9 mouse cellular contexts compared by ENCODE assay signal in genomic region chr12:102387219-102387917, GRCm38 (mm10). TPM values are rescaled to one million over a fixed set of nuclear protein-coding genes. Genes with fewer than 3 reads are reported as not detected.
DNase-seq lines count a peak whose midpoint lies in the region; ATAC-seq and TF ChIP-seq lines count a peak whose summit lies in the region.
"Had no signal": no experiment of that assay in that cellular context is flagged by ENCODE, and none has a peak within 500 bp of the region (broad histone marks: within the 10 kb centered on the region; RNA-seq: fewer than 3 reads in every experiment).

No protein-coding gene starts in this region.

- peak; percentile 99 for TF ChIP-seq CTCF in layer of hippocampus, adult 2 months (conservative IDR thresholded peaks at IDR 0.05)
- TF ChIP-seq CTCF in lung, embryonic 14.5 days (IDR thresholded peaks at IDR 0.05; ENCODE audit: low read depth) = peak; percentile 97

- no peaks in the 10 kb centered on the region for H3K27me3 ChIP-seq in forebrain, embryonic 15.5 days
- H3K27me3 ChIP-seq in lung, embryonic 14.5 days (ENCODE audit: insufficient read depth, low read length) = no peaks in the 10 kb centered on the region
- H3K27me3 ChIP-seq: heart, embryonic 15.5 days had no signal

- ATAC-seq in forebrain, embryonic 15.5 days (replicated peaks) = peak; percentile 83
- peak; percentile 77 to 81 for ATAC-seq in hematopoietic stem cell, adult 5-6 weeks (replicated peaks in 1 of 2; ENCODE audit: insufficient read depth in 1 of 2, low FRiP score in 2 of 2, low TSS enrichment in 1 of 2, low read depth in 1 of 2, poor library complexity in 2 of 2, severe bottlenecking in 2 of 2)
- ATAC-seq in lung, embryonic 14.5 days (ENCODE audit: insufficient read depth) = peak; percentile 60; the same call in 1 of the 2 replicates

- 0 out of 2 replicates have a peak overlapping the region, but pooled peaks have one; percentile 41 for H3K9ac ChIP-seq in ES-E14 (ENCODE audit: insufficient read depth, low read depth, low read length, poor library complexity, severe bottlenecking)
- no peak overlapping the region for H3K9ac ChIP-seq in forebrain, embryonic 15.5 days (replicated peaks)
- no peak overlapping the region for H3K9ac ChIP-seq in lung, embryonic 14.5 days
- H3K9ac ChIP-seq: heart, embryonic 15.5 days had no signal

- no peaks in the 10 kb centered on the region for H3K36me3 ChIP-seq in ES-E14 (ENCODE audit: control insufficient read depth, insufficient read depth, low read length, poor library complexity, severe bottlenecking)
- no peaks in the 10 kb centered on the region for H3K36me3 ChIP-seq in forebrain, embryonic 15.5 days
- H3K36me3 ChIP-seq in lung, embryonic 14.5 days (ENCODE audit: insufficient read depth) = peaks cover 42% of the 10 kb centered on the region

- no peaks in the 10 kb centered on the region; a peak in 1 of 4 replicates for H3K4me1 ChIP-seq in ES-E14 (ENCODE audit: control insufficient read depth in 2 of 2, insufficient read depth in 2 of 2, low read length in 2 of 2, poor library complexity in 1 of 2)
- no peaks in the 10 kb centered on the region for H3K4me1 ChIP-seq in forebrain, embryonic 15.5 days
- no peaks in the 10 kb centered on the region for H3K4me1 ChIP-seq in lung, embryonic 14.5 days (ENCODE audit: insufficient read depth)
- H3K4me1 ChIP-seq: heart, embryonic 15.5 days had no signal

- peak overlapping the region; percentile 35 to 58 for H3K4me3 ChIP-seq in ES-E14 (ENCODE audit: insufficient read depth in 1 of 2, low read depth in 1 of 2, low read length in 2 of 2, poor library complexity in 1 of 2, severe bottlenecking in 1 of 2)
- H3K4me3 ChIP-seq in forebrain, embryonic 15.5 days = no peak overlapping the region
- H3K4me3 ChIP-seq in layer of hippocampus, adult 2 months = no peak overlapping the region
- H3K4me3 ChIP-seq in lung, embryonic 14.5 days (ENCODE audit: low read depth, low read length) = no peak overlapping the region
- H3K4me3 ChIP-seq: heart, embryonic 15.5 days had no signal

- WGBS in forebrain, embryonic 15.5 days = 53% methylated on average over 16 of the region's 16 CpGs
- 52% methylated on average over 16 of the region's 16 CpGs for WGBS in lung, embryonic 14.5 days

- no peaks in the 10 kb centered on the region for H3K9me3 ChIP-seq in ES-E14 (ENCODE audit: control insufficient read depth, insufficient read depth, low read depth, low read length)
- H3K9me3 ChIP-seq in forebrain, embryonic 15.5 days = no peaks in the 10 kb centered on the region
- H3K9me3 ChIP-seq in lung, embryonic 14.5 days (ENCODE audit: low read depth, low read length) = no peaks in the 10 kb centered on the region
- H3K9me3 ChIP-seq: heart, embryonic 15.5 days had no signal

- in situ Hi-C loops in ES-E14 (cut with MboI; ENCODE audit: low sequenced_read_pairs in 2 of 2, unreplicated experiment in 2 of 2) = loop anchor here in 1 of 2 experiments (10.0 kb wide), 1 partner anchor 393 kb away; no protein-coding TSS in a partner anchor

- DNase-seq in ES-E14 (ENCODE audit: low read depth, low spot score) = peak; percentile 89
- DNase-seq in cerebellum, adult 11 months = peak; percentile 81
- peak; percentile 77 to 96 for DNase-seq in layer of hippocampus, adult 2 months (ENCODE audit: low spot score in 2 of 2)
- DNase-seq in lung, embryonic 14.5 days = peak; percentile 91
- DNase-seq in ovary, adult 18-20 months (ENCODE audit: low spot score) = peak; percentile 37
- peak; percentile 42 to 62 for DNase-seq in thymus, adult 18-20 months

- no peak overlapping the region for H3K4me2 ChIP-seq in forebrain, embryonic 15.5 days (replicated peaks)
- H3K4me2 ChIP-seq in lung, embryonic 14.5 days = no peak overlapping the region
- H3K4me2 ChIP-seq: heart, embryonic 15.5 days had no signal

- no peak overlapping the region for H3K27ac ChIP-seq in ES-E14 (ENCODE audit: insufficient read depth, low read depth, low read length, poor library complexity, severe bottlenecking)
- no peak overlapping the region for H3K27ac ChIP-seq in forebrain, embryonic 15.5 days (replicated peaks)
- no peak overlapping the region for H3K27ac ChIP-seq in layer of hippocampus, adult 2 months
- no peak overlapping the region for H3K27ac ChIP-seq in lung, embryonic 14.5 days (ENCODE audit: low read depth)
- H3K27ac ChIP-seq: heart, embryonic 15.5 days had no signal

TF ChIP-seq in ES-E14, 5 proteins besides CTCF, POLR2A, EP300 and RAD21:
- TF ChIP-seq ZNF384 (IDR thresholded peaks at IDR 0.05; ENCODE audit: low read depth, low read length) (no peak), HCFC1 (IDR thresholded peaks at IDR 0.05; ENCODE audit: borderline replicate concordance, insufficient read depth, low read length) (no peak), ZC3H11A (IDR thresholded peaks at IDR 0.05; ENCODE audit: borderline replicate concordance, low read depth, low read length) (peak; percentile 91), CHD2 (IDR thresholded peaks at IDR 0.05; ENCODE audit: low read depth, low read length) (no peak), MAFK (IDR thresholded peaks at IDR 0.05; ENCODE audit: insufficient read depth, low read depth, low read length) (no peak)

RNA-seq across cellular contexts. Expression of gene Lgmn, which starts 52.2 kb away (rescaled TPM):
- 99.1 and 117 TPM in 2 replicates for total RNA-seq in ES-E14 (2012; rRNA removed)
- polyA plus RNA-seq in forebrain, embryonic 15.5 days (2015; fragmentation: Nextera tagmentation; extraction: Ambion mirVana) = 67.3 and 73.1 TPM in 2 replicates
- 2.3 and 7.1 TPM in 2 replicates for total RNA-seq in hematopoietic stem cell, adult 5-6 weeks (2017)
- total RNA-seq in layer of hippocampus, adult 2 months (2021) = 10 to 100 TPM; 78.6 to 84.8 TPM
- 104 and 108 TPM in 2 replicates for polyA plus RNA-seq in lung, embryonic 14.5 days (2014; fragmentation: Nextera tagmentation; extraction: Ambion mirVana)

Comparison
In these comparisons a context has a peak if more than half of its experiments do, and no peak if none do; other contexts are left out.
1. DNase-seq: peak in every context shown above with its lines; median percentile 91 in lung, embryonic 14.5 days; 89 in ES-E14; 86 in layer of hippocampus, adult 2 months; 81 in cerebellum, adult 11 months; 52 in thymus, adult 18-20 months; 37 in ovary, adult 18-20 months.
2. H3K4me3 ChIP-seq: peak in ES-E14 (2 of 2); none in forebrain, embryonic 15.5 days (single experiment), layer of hippocampus, adult 2 months (single experiment) and lung, embryonic 14.5 days (single experiment).
3. Peak in every context shown above with its lines, with median percentiles within 50 percentile points of each other: ATAC-seq.